Mouse (Mus musculus) liver, embryonic 18 days (tissue): ENCODE results near the gene Marcks. TPM values are rescaled to one million over a fixed set of nuclear protein-coding genes. Genes with fewer than 3 reads are reported as not detected.

Experiments
- polyA plus RNA-seq: library from polyadenylated mRNA; depleted of rRNA; stranded (reverse); fragments of >200 nt; gene quantifications from 2 replicates; pipeline ENCODE4 v1.2.3, GENCODE M21; 2012; rRNA removed

Marcks gene
- 22.7 and 23.0 TPM in 2 replicates for polyA plus RNA-seq

GRCm38 (mm10) chr10:37138778-37139442 lies at the start of gene Marcks:
TSS of gene Marcks (minus strand) at chr10:37138920.

Other genes with a start within 250 kb of the Marcks start
- 19.3 and 19.5 TPM in 2 replicates for gene Hdac2, start 164.4 kb downstream of the Marcks start, polyA plus RNA-seq